Mouse (Mus musculus) forebrain, embryonic 12.5 days (tissue): ENCODE data around the gene Palmd. TPM values are rescaled to one million over a fixed set of nuclear protein-coding genes. Genes with fewer than 3 reads are reported as not detected.

Experiments used
- ATAC-seq: fragments of 200-750 bp; cut with Nextera tagmentation; 2 replicates; pipeline ENCODE4 v1.8.0; 2017; ENCODE audit warnings: moderate TSS enrichment; ENCODE audit not compliant: low FRiP score
- H3K27ac ChIP-seq: fragments of 300-500 bp; sonication (generic); 2 replicates; pipeline ENCODE4 v1.5.1; 2016; ENCODE audit warnings: mild to moderate bottlenecking
- H3K27me3 ChIP-seq: fragments of 300-500 bp; sonication (generic); 2 replicates; pipeline ENCODE4 v1.6.1; 2016; ENCODE audit warnings: mild to moderate bottlenecking
- H3K36me3 ChIP-seq: fragments of 300-500 bp; sonication (generic); replicated peaks from 2 replicates; pipeline ENCODE4 v1.6.1; 2016; ENCODE audit warnings: mild to moderate bottlenecking
- H3K4me1 ChIP-seq: fragments of 300-500 bp; sonication (generic); 2 replicates; pipeline ENCODE4 v1.6.1; 2016
- H3K4me2 ChIP-seq: fragments of 300-500 bp; sonication (generic); 2 replicates; pipeline ENCODE4 v1.6.1; 2016; ENCODE audit warnings: mild to moderate bottlenecking, moderate library complexity
- H3K4me3 ChIP-seq: fragments of 300-500 bp; sonication (generic); replicated peaks from 2 replicates; pipeline ENCODE4 v1.5.1; 2016; ENCODE audit warnings: mild to moderate bottlenecking
- H3K9ac ChIP-seq: fragments of 300-500 bp; sonication (generic); 2 replicates; pipeline ENCODE4 v1.6.1; 2016; ENCODE audit warnings: mild to moderate bottlenecking
- H3K9me3 ChIP-seq: fragments of 300-500 bp; sonication (generic); 2 replicates; pipeline ENCODE4 v1.6.1; 2016
- WGBS: fragments of 180-500 bp; shearing (Covaris S2); methylation state at CpG from one replicate; pipeline ENCODE4 v1.1.7; 2016; 5-methylcytosine and 5-hydroxymethylcytosine counted together
- polyA plus RNA-seq: library from polyadenylated mRNA; unstranded; fragments of >200 nt; fragmentation: Nextera tagmentation; extraction: Ambion mirVana; gene quantifications from 2 replicates; pipeline ENCODE4 v1.2.1, GENCODE M21; 2016

Gene Palmd
- polyA plus RNA-seq, 1 experiment from 2014 or later: 7.0 TPM

DNA sequence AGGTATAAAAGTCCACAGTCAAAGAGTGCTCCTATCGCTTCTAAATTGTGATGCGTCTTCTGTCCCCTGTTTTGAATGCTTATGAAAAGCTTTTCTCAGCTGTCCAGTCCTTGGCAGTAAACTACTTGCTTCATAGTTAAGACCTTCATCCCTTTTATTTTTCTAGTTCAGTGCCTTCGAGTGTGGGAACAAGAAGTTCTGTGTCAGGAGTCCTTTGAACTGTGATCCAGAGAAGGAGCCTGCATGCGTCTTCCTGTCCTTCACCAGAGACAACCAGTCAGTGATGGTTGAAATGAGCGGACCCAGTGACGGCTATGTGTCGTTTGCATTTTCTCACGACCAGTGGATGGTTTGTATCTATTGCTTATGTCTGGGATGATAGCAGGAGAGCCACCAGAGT is 83.8 kb downstream of the Palmd start:
- Histone ChIP-seq H3K4me3 (no peak overlapping the region), H3K27ac (no peak overlapping the region), H3K4me2 (no peak overlapping the region), H3K9me3 (no peaks in the 10 kb centered on the region), H3K36me3 (no peaks in the 10 kb centered on the region), H3K27me3 (no peaks in the 10 kb centered on the region), H3K9ac (no peak overlapping the region), H3K4me1 (no peaks in the 10 kb centered on the region)
- ATAC-seq: no peak
- WGBS: 93% methylated on average over 8 of the region's 8 CpGs

- no peaks in the 10 kb centered on the region for H3K9me3 ChIP-seq
- no peaks in the 10 kb centered on the region for H3K27me3 ChIP-seq
- H3K36me3 ChIP-seq: no peaks in the 10 kb centered on the region
- no peak overlapping the region for H3K9ac ChIP-seq
- H3K27ac ChIP-seq: no peak overlapping the region
- H3K4me3 ChIP-seq: no peak overlapping the region
- H3K4me2 ChIP-seq: no peak overlapping the region
- H3K4me1 ChIP-seq: no peaks in the 10 kb centered on the region
- ATAC-seq: no peak
- WGBS: 91% methylated on average over 14 of the region's 14 CpGs
These were observed 86.4 kb downstream of the Palmd start for GRCm38 (mm10) chr3:116882221-116882960.

DNA sequence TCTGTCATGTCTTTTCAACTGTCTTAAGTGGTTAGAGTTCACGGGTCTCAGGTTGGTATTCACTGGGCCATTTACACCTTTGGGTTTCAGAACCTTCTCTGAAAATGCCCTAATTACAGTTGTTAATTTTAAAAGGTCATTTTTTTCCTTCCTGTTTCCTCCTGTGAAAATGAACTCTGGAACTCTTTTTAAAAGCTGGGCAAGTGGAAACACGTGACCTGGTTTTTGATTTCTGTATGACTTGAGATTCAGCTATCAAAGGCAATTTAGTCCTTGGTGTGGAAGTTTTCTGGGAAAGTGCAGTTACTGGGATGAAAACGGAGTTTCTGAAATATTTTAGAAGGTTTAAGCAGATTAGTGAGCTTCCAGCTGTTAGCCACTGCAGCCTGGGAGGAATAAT is 98.4 kb downstream of the Palmd start:
- Histone ChIP-seq H3K4me1 (no peaks in the 10 kb centered on the region), H3K36me3 (no peaks in the 10 kb centered on the region), H3K27me3 (no peaks in the 10 kb centered on the region), H3K4me3 (no peak overlapping the region), H3K9me3 (no peaks in the 10 kb centered on the region), H3K9ac (no peak overlapping the region), H3K27ac (no peak overlapping the region), H3K4me2 (no peak overlapping the region)
- no peak for ATAC-seq
- 37% methylated on average over 3 of the region's 3 CpGs for WGBS

Other genes starting within 250 kb of the Palmd start
- gene Agl, start 160.8 kb downstream of the Palmd start, polyA plus RNA-seq: 15.9 and 16.3 TPM in 2 replicates
- gene Frrs1, start 109.5 kb downstream of the Palmd start, polyA plus RNA-seq: 6.3 and 6.5 TPM in 2 replicates
- gene 4930455H04Rik, start 720 bp downstream of the Palmd start, polyA plus RNA-seq: not detected in 2 replicates